14 mouse cellular contexts compared by ENCODE assay signal in the genomic region with DNA sequence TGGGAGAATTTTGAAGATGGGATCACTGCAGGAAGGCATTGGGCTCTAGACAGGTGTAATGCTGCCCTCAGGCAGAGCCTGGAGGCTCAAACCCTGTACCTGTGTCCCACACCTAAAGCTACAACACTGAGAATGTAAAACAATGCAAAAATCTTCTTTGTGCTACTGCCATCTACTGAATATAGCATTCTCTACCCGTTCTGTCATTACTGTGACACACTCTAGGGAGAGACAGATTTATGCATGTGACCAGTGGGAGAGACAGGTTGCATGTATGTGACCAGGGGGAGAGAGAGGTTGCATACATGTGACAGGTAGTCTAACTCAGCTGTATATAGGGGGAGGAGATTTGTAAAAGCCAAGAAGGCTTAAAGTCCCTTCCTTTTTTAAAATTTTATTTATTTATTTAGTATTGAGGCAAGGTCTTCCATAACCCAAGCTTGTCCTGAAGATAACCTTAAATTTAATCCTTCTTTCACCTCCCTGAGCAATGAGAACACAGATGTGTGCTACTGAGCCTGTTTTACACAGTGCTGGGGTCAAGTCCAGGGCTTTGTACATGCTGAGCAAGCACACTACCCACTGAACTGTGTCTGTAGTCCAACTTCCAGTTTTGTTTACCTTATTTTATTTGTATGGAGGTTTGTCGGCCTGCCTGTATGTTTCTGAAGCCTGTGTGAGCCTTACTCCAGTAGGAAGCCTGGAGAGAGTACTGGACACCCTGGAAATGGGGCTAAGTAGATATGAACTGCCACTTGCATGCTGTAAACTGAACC. TPM values are rescaled to one million over a fixed set of nuclear protein-coding genes. Genes with fewer than 3 reads are reported as not detected.
DNase-seq lines count a peak whose midpoint lies in the region; ATAC-seq and TF ChIP-seq lines count a peak whose summit lies in the region.
"Had no signal": no experiment of that assay in that cellular context is flagged by ENCODE, and none has a peak within 500 bp of the region (broad histone marks: within the 10 kb centered on the region; RNA-seq: fewer than 3 reads in every experiment).

No protein-coding gene starts in this region.

- no peaks in the 10 kb centered on the region for H3K36me3 ChIP-seq in liver, embryonic 13.5 days
- H3K36me3 ChIP-seq in liver, embryonic 11.5 days (ENCODE audit: control insufficient read depth, insufficient read depth, low read length): no peaks in the 10 kb centered on the region
- no peaks in the 10 kb centered on the region for H3K36me3 ChIP-seq in forebrain, embryonic 15.5 days
- H3K36me3 ChIP-seq in midbrain, embryonic 14.5 days (ENCODE audit: control insufficient read depth, insufficient read depth, low read length): no peaks in the 10 kb centered on the region
- no peaks in the 10 kb centered on the region for H3K36me3 ChIP-seq in intestine, postnatal 0 days (ENCODE audit: control insufficient read depth, insufficient read depth)
- H3K36me3 ChIP-seq: limb, embryonic 12.5 days had no signal

- ATAC-seq in liver, embryonic 13.5 days (ENCODE audit: low read depth): peak; percentile 47; the same call in 1 of the 2 replicates
- no peak for ATAC-seq in liver, embryonic 11.5 days (replicated peaks; ENCODE audit: low FRiP score)
- ATAC-seq in forebrain, embryonic 15.5 days (replicated peaks): peak; percentile 39; the same call in 1 of the 2 replicates
- no peak for ATAC-seq in midbrain, embryonic 14.5 days (ENCODE audit: low FRiP score, low TSS enrichment)
- ATAC-seq in intestine, postnatal 0 days: no peak

- no peak for DNase-seq in liver, embryonic 13.5 days
- DNase-seq in liver, embryonic 11.5 days (ENCODE audit: low spot score): no peak
- DNase-seq in kidney, adult 9 months: peak; percentile 48
- no peak for DNase-seq in midbrain, embryonic 14.5 days
- DNase-seq in adrenal gland, postnatal 14 days: no peak
- DNase-seq in gastrocnemius, postnatal 25 days: no peak
- DNase-seq: adrenal gland, postnatal 25 days; heart, adult 2 months; heart, postnatal 36 days; thymus, adult 2 months had no signal

- no peak overlapping the region for H3K27ac ChIP-seq in liver, embryonic 13.5 days
- H3K27ac ChIP-seq in liver, embryonic 11.5 days (ENCODE audit: low read depth, low read length): no peak overlapping the region
- H3K27ac ChIP-seq in forebrain, embryonic 15.5 days (replicated peaks): peak overlapping the region; percentile 49
- peak overlapping the region; percentile 43; the same call in 1 of the 2 replicates for H3K27ac ChIP-seq in midbrain, embryonic 14.5 days (replicated peaks; ENCODE audit: low read depth, low read length)
- no peak overlapping the region for H3K27ac ChIP-seq in intestine, postnatal 0 days (ENCODE audit: low read depth, low read length)
- H3K27ac ChIP-seq: heart, adult 2 months; limb, embryonic 12.5 days had no signal

- H3K9ac ChIP-seq in liver, embryonic 13.5 days: no peak overlapping the region
- no peak overlapping the region for H3K9ac ChIP-seq in liver, embryonic 11.5 days (ENCODE audit: low read depth, low read length)
- H3K9ac ChIP-seq in forebrain, embryonic 15.5 days (replicated peaks): no peak overlapping the region
- no peak overlapping the region for H3K9ac ChIP-seq in midbrain, embryonic 14.5 days (replicated peaks; ENCODE audit: low read length)
- H3K9ac ChIP-seq in intestine, postnatal 0 days (ENCODE audit: low read depth, low read length): no peak overlapping the region
- H3K9ac ChIP-seq: limb, embryonic 12.5 days had no signal

- H3K4me3 ChIP-seq in liver, embryonic 13.5 days (replicated peaks): no peak overlapping the region
- no peak overlapping the region for H3K4me3 ChIP-seq in liver, embryonic 11.5 days (ENCODE audit: low read depth, low read length)
- H3K4me3 ChIP-seq in forebrain, embryonic 15.5 days: no peak overlapping the region
- no peak overlapping the region for H3K4me3 ChIP-seq in midbrain, embryonic 14.5 days (replicated peaks; ENCODE audit: low read depth, low read length)
- no peak overlapping the region for H3K4me3 ChIP-seq in intestine, postnatal 0 days (ENCODE audit: low read depth, low read length)
- H3K4me3 ChIP-seq: heart, adult 2 months; limb, embryonic 12.5 days had no signal

- WGBS in liver, embryonic 13.5 days (ENCODE audit: insufficient replicate concordance): 60% methylated on average over 2 of the region's 2 CpGs
- WGBS in liver, embryonic 11.5 days: 70% methylated on average over 2 of the region's 2 CpGs
- 65% methylated on average over 2 of the region's 2 CpGs for WGBS in forebrain, embryonic 15.5 days
- 68% methylated on average over 2 of the region's 2 CpGs for WGBS in midbrain, embryonic 14.5 days
- 51% methylated on average over 2 of the region's 2 CpGs for WGBS in intestine, postnatal 0 days

- no peak overlapping the region for H3K4me2 ChIP-seq in liver, embryonic 13.5 days
- no peak overlapping the region for H3K4me2 ChIP-seq in liver, embryonic 11.5 days
- H3K4me2 ChIP-seq in forebrain, embryonic 15.5 days (replicated peaks): no peak overlapping the region
- H3K4me2 ChIP-seq in midbrain, embryonic 14.5 days (ENCODE audit: low read length): no peak overlapping the region
- H3K4me2 ChIP-seq in intestine, postnatal 0 days (replicated peaks; ENCODE audit: low read depth): no peak overlapping the region
- H3K4me2 ChIP-seq: limb, embryonic 12.5 days had no signal

- H3K27me3 ChIP-seq in liver, embryonic 13.5 days: no peaks in the 10 kb centered on the region
- H3K27me3 ChIP-seq in liver, embryonic 11.5 days (replicated peaks; ENCODE audit: control insufficient read depth, insufficient read depth, low read length): no peaks in the 10 kb centered on the region
- no peaks in the 10 kb centered on the region for H3K27me3 ChIP-seq in forebrain, embryonic 15.5 days
- H3K27me3 ChIP-seq in midbrain, embryonic 14.5 days (ENCODE audit: control insufficient read depth, insufficient read depth, low read length): no peaks in the 10 kb centered on the region
- H3K27me3 ChIP-seq in intestine, postnatal 0 days (replicated peaks; ENCODE audit: control insufficient read depth, insufficient read depth, low read length): no peaks in the 10 kb centered on the region

- no peak for TF ChIP-seq CTCF in intestine, postnatal 0 days (IDR thresholded peaks at IDR 0.05; ENCODE audit: low read depth)

- H3K4me1 ChIP-seq in liver, embryonic 13.5 days (replicated peaks): no peaks in the 10 kb centered on the region
- H3K4me1 ChIP-seq in liver, embryonic 11.5 days (replicated peaks; ENCODE audit: control insufficient read depth, insufficient read depth, low read length): no peaks in the 10 kb centered on the region
- H3K4me1 ChIP-seq in forebrain, embryonic 15.5 days: peaks cover 21% of the 10 kb centered on the region
- H3K4me1 ChIP-seq in midbrain, embryonic 14.5 days (ENCODE audit: control insufficient read depth, insufficient read depth, low read length): peaks cover 4% of the 10 kb centered on the region; the same call in 1 of the 2 replicates
- H3K4me1 ChIP-seq in intestine, postnatal 0 days (replicated peaks; ENCODE audit: control insufficient read depth, insufficient read depth, low read length): no peaks in the 10 kb centered on the region

- H3K9me3 ChIP-seq in liver, embryonic 13.5 days (replicated peaks): 0 out of 2 replicates have a peak, but pooled peaks cover 2% of the 10 kb centered on the region
- no peaks in the 10 kb centered on the region for H3K9me3 ChIP-seq in liver, embryonic 11.5 days (ENCODE audit: control insufficient read depth, low read length)
- peaks cover 6% of the 10 kb centered on the region; the same call in 1 of the 2 replicates for H3K9me3 ChIP-seq in forebrain, embryonic 15.5 days
- H3K9me3 ChIP-seq in midbrain, embryonic 14.5 days (ENCODE audit: control insufficient read depth, low read length): no peaks in the 10 kb centered on the region
- no peaks in the 10 kb centered on the region for H3K9me3 ChIP-seq in intestine, postnatal 0 days (ENCODE audit: control insufficient read depth)

RNA-seq across cellular contexts. Expression of a gene that starts 28.0 kb away (rescaled TPM):
- not detected in 2 replicates for polyA plus RNA-seq in liver, embryonic 13.5 days (2015; fragmentation: Nextera tagmentation; extraction: Ambion mirVana)
- 0.09 and 0.10 TPM in 2 replicates for polyA plus RNA-seq in liver, embryonic 11.5 days (2014; fragmentation: Nextera tagmentation; extraction: Ambion mirVana)
- polyA plus RNA-seq in forebrain, embryonic 15.5 days (2015; fragmentation: Nextera tagmentation; extraction: Ambion mirVana): 0.18 and 0.22 TPM in 2 replicates
- 0.13 and 0.29 TPM in 2 replicates for polyA plus RNA-seq in midbrain, embryonic 14.5 days (2014; fragmentation: Nextera tagmentation; extraction: Ambion mirVana)
- total RNA-seq in adrenal gland, postnatal 14 days (2021): 0.04 TPM in 1 of 2 replicates, not detected in the other
- under 1 TPM in 1 of 2 experiments, not detected in 1; 0.05 TPM for total RNA-seq in gastrocnemius, postnatal 25 days (2021)
- 0.20 and 0.25 TPM in 2 replicates for polyA plus RNA-seq in intestine, postnatal 0 days (2015; fragmentation: Nextera tagmentation; extraction: Ambion mirVana)
- total RNA-seq: adrenal gland, postnatal 25 days; layer of hippocampus, postnatal 25 days had no signal

RNA-seq across cellular contexts. Expression of a gene that starts 41.4 kb away (rescaled TPM):
- 22.8 and 27.8 TPM in 2 replicates for polyA plus RNA-seq in liver, embryonic 13.5 days (2015; fragmentation: Nextera tagmentation; extraction: Ambion mirVana)
- 45.6 and 49.2 TPM in 2 replicates for polyA plus RNA-seq in liver, embryonic 11.5 days (2014; fragmentation: Nextera tagmentation; extraction: Ambion mirVana)
- polyA plus RNA-seq in forebrain, embryonic 15.5 days (2015; fragmentation: Nextera tagmentation; extraction: Ambion mirVana): 78.0 and 82.5 TPM in 2 replicates
- 65.5 and 75.6 TPM in 2 replicates for polyA plus RNA-seq in midbrain, embryonic 14.5 days (2014; fragmentation: Nextera tagmentation; extraction: Ambion mirVana)
- total RNA-seq in adrenal gland, postnatal 14 days (2021): 40.1 and 49.9 TPM in 2 replicates
- total RNA-seq in gastrocnemius, postnatal 25 days (2021): 10 to 100 TPM; 12.0 to 12.3 TPM
- polyA plus RNA-seq in intestine, postnatal 0 days (2015; fragmentation: Nextera tagmentation; extraction: Ambion mirVana): 14.3 and 16.5 TPM in 2 replicates

Comparison
In these comparisons a context has a peak if more than half of its experiments do, and no peak if none do; other contexts are left out.
1. ATAC-seq: peak in liver, embryonic 13.5 days (single experiment) and forebrain, embryonic 15.5 days (single experiment); none in liver, embryonic 11.5 days (single experiment), midbrain, embryonic 14.5 days (single experiment) and intestine, postnatal 0 days (single experiment).
2. H3K27ac ChIP-seq: peak in forebrain, embryonic 15.5 days (single experiment) and midbrain, embryonic 14.5 days (single experiment); none in liver, embryonic 13.5 days (single experiment), liver, embryonic 11.5 days (single experiment) and intestine, postnatal 0 days (single experiment).